Mouse (Mus musculus): ENCODE data around the gene Rph3a.

- TF ChIP-seq GATA1 (IDR thresholded peaks at IDR 0.05; ENCODE audit: low read length) (no peak), TAL1 (IDR thresholded peaks at IDR 0.05; ENCODE audit: low read length) (no peak)
These were observed 1.3 kb downstream of the Rph3a start for GRCm38 (mm10) chr5:121008411-121009239.

Data from erythroblast, embryonic 14.5 days (primary cell).